Mouse (Mus musculus) intestine, postnatal 0 days (tissue): ENCODE results near the gene Ppm1h. TPM values are rescaled to one million over a fixed set of nuclear protein-coding genes. Genes with fewer than 3 reads are reported as not detected.

Experiments used
- ATAC-seq: fragments of 200-750 bp; cut with Nextera tagmentation; 2 replicates; pipeline ENCODE4 v1.8.0; 2017; ENCODE audit warnings: mild to moderate bottlenecking, moderate TSS enrichment, moderate library complexity
- H3K27ac ChIP-seq: fragments of 300-500 bp; sonication (generic); 2 replicates; pipeline ENCODE4 v1.5.1; 2014; ENCODE audit warnings: mild to moderate bottlenecking, low read depth, low read length, moderate library complexity
- H3K27me3 ChIP-seq: fragments of 300-500 bp; sonication (generic); replicated peaks from 2 replicates; pipeline ENCODE4 v1.6.1; 2014; ENCODE audit warnings: low read length, mixed read lengths; ENCODE audit not compliant: control insufficient read depth, insufficient read depth
- H3K36me3 ChIP-seq: fragments of 300-500 bp; sonication (generic); 2 replicates; pipeline ENCODE4 v1.6.1; 2014; ENCODE audit warnings: mild to moderate bottlenecking, moderate library complexity; ENCODE audit not compliant: control insufficient read depth, insufficient read depth
- H3K4me1 ChIP-seq: fragments of 300-500 bp; sonication (generic); replicated peaks from 2 replicates; pipeline ENCODE4 v1.6.1; 2014; ENCODE audit warnings: antibody characterized with exemption, low read length, mixed read lengths; ENCODE audit not compliant: control insufficient read depth, insufficient read depth
- H3K4me2 ChIP-seq: fragments of 300-500 bp; sonication (generic); replicated peaks from 2 replicates; pipeline ENCODE4 v1.6.1; 2014; ENCODE audit warnings: low read depth, mild to moderate bottlenecking, moderate library complexity
- H3K4me3 ChIP-seq: fragments of 300-500 bp; sonication (generic); 2 replicates; pipeline ENCODE4 v1.5.1; 2014; ENCODE audit warnings: low read depth, low read length
- H3K9ac ChIP-seq: fragments of 300-500 bp; sonication (generic); 2 replicates; pipeline ENCODE4 v1.6.1; 2014; ENCODE audit warnings: mild to moderate bottlenecking, low read depth, low read length
- H3K9me3 ChIP-seq: fragments of 300-500 bp; sonication (generic); 2 replicates; pipeline ENCODE4 v1.6.1; 2016; ENCODE audit warnings: mixed run types; ENCODE audit not compliant: control insufficient read depth
- CTCF ChIP-seq: sonication (generic); IDR thresholded peaks from 2 replicates; pipeline ENCODE4 v1.5.1; 2016; ENCODE audit warnings: low read depth, mild to moderate bottlenecking, control low read depth, antibody characterized with exemption, moderate library complexity
- WGBS: fragments of 180-500 bp; shearing (Covaris S2); extraction: QIAGEN DNeasy Blood & Tissue Kit; methylation state at CpG from one replicate; pipeline ENCODE4 v1.1.7; 2014; 5-methylcytosine and 5-hydroxymethylcytosine counted together
- polyA plus RNA-seq: library from polyadenylated mRNA; unstranded; fragments of >200 nt; fragmentation: Nextera tagmentation; extraction: Ambion mirVana; gene quantifications from 2 replicates; pipeline ENCODE4 v1.2.1, GENCODE M21; 2015

Ppm1h gene
- polyA plus RNA-seq, 1 experiment from 2014 or later, result 17.9 TPM

GRCm38 (mm10) chr10:122693911-122694618 is 15.5 kb downstream of the Ppm1h start:
- no peaks in the 10 kb centered on the region for H3K9me3 ChIP-seq
- 81% methylated on average over 17 of the region's 17 CpGs for WGBS
- no peak overlapping the region for H3K27ac ChIP-seq
- ATAC-seq, result no peak
- no peak for TF ChIP-seq CTCF
- no peak overlapping the region for H3K9ac ChIP-seq
- H3K4me1 ChIP-seq, result no peaks in the 10 kb centered on the region
- H3K27me3 ChIP-seq, result no peaks in the 10 kb centered on the region
- H3K4me2 ChIP-seq, result no peak overlapping the region
- no peak overlapping the region for H3K4me3 ChIP-seq
- no peaks in the 10 kb centered on the region for H3K36me3 ChIP-seq

GRCm38 (mm10) chr10:122696335-122696734 is 17.8 kb downstream of the Ppm1h start:
- Histone ChIP-seq H3K27me3 (no peaks in the 10 kb centered on the region), H3K36me3 (no peaks in the 10 kb centered on the region), H3K9ac (no peak overlapping the region), H3K9me3 (no peaks in the 10 kb centered on the region), H3K27ac (no peak overlapping the region), H3K4me1 (no peaks in the 10 kb centered on the region), H3K4me3 (no peak overlapping the region), H3K4me2 (no peak overlapping the region)
- no peak for TF ChIP-seq CTCF
- peak; percentile 97 for ATAC-seq
- 54% methylated on average over 1 of the region's 1 CpGs for WGBS

GRCm38 (mm10) chr10:122698347-122698746 is 19.8 kb downstream of the Ppm1h start:
- WGBS, result 65% methylated on average over 5 of the region's 5 CpGs
- no peaks in the 10 kb centered on the region for H3K36me3 ChIP-seq
- ATAC-seq, result no peak
- H3K4me2 ChIP-seq, result no peak overlapping the region
- H3K4me1 ChIP-seq, result no peaks in the 10 kb centered on the region
- H3K9ac ChIP-seq, result no peak overlapping the region
- no peaks in the 10 kb centered on the region for H3K27me3 ChIP-seq
- no peak for TF ChIP-seq CTCF
- no peak overlapping the region for H3K27ac ChIP-seq
- no peak overlapping the region for H3K4me3 ChIP-seq
- H3K9me3 ChIP-seq, result no peaks in the 10 kb centered on the region

- 85% methylated on average over 5 of the region's 5 CpGs for WGBS
- H3K4me3 ChIP-seq, result no peak overlapping the region
- no peak for TF ChIP-seq CTCF
- H3K27ac ChIP-seq, result no peak overlapping the region
- no peak overlapping the region for H3K9ac ChIP-seq
- ATAC-seq, result no peak
- no peaks in the 10 kb centered on the region for H3K36me3 ChIP-seq
- H3K27me3 ChIP-seq, result no peaks in the 10 kb centered on the region
- no peak overlapping the region for H3K4me2 ChIP-seq
- H3K4me1 ChIP-seq, result no peaks in the 10 kb centered on the region
- H3K9me3 ChIP-seq, result no peaks in the 10 kb centered on the region
These were observed 26.3 kb downstream of the Ppm1h start for GRCm38 (mm10) chr10:122704901-122705300.

- no peak overlapping the region for H3K4me3 ChIP-seq
- no peaks in the 10 kb centered on the region for H3K9me3 ChIP-seq
- no peak for ATAC-seq
- no peak for TF ChIP-seq CTCF
- H3K9ac ChIP-seq, result no peak overlapping the region
- H3K27me3 ChIP-seq, result no peaks in the 10 kb centered on the region
- H3K4me1 ChIP-seq, result no peaks in the 10 kb centered on the region
- 92% methylated on average over 6 of the region's 6 CpGs for WGBS
- H3K4me2 ChIP-seq, result no peak overlapping the region
- H3K36me3 ChIP-seq, result no peaks in the 10 kb centered on the region
- H3K27ac ChIP-seq, result no peak overlapping the region
These were observed 26.9 kb downstream of the Ppm1h start for GRCm38 (mm10) chr10:122705457-122705856.

- H3K27ac ChIP-seq, result no peak overlapping the region
- 73% methylated on average over 6 of the region's 6 CpGs for WGBS
- H3K4me1 ChIP-seq, result no peaks in the 10 kb centered on the region
- no peaks in the 10 kb centered on the region for H3K9me3 ChIP-seq
- ATAC-seq, result no peak
- TF ChIP-seq CTCF, result no peak
- H3K36me3 ChIP-seq, result no peaks in the 10 kb centered on the region
- no peak overlapping the region for H3K4me2 ChIP-seq
- H3K9ac ChIP-seq, result no peak overlapping the region
- H3K27me3 ChIP-seq, result no peaks in the 10 kb centered on the region
- no peak overlapping the region for H3K4me3 ChIP-seq
These were observed 32.8 kb downstream of the Ppm1h start for GRCm38 (mm10) chr10:122711381-122711811.
